Mouse (Mus musculus) macrophage (primary cell): Measurements from ENCODE around the gene Gcn1l1. TPM values are rescaled to one million over a fixed set of nuclear protein-coding genes. Genes with fewer than 3 reads are reported as not detected.
"Not testable (repeated sequence)": the region's sequence is repeated elsewhere in the genome, so short reads cannot be mapped to it uniquely, and the experiment has no call there.

Experiments used
- H3K27ac ChIP-seq: fragments of 350-480 bp; formaldehyde crosslinking; 2 replicates; pipeline ENCODE4 v1.9.0; 2021
- H3K36me3 ChIP-seq: fragments of 350-480 bp; formaldehyde crosslinking; 2 replicates; pipeline ENCODE4 v1.9.0; 2021; ENCODE audit errors: inconsistent target
- H3K4me3 ChIP-seq: fragments of 350-480 bp; formaldehyde crosslinking; 2 replicates; pipeline ENCODE4 v1.9.0; 2021; ENCODE audit errors: inconsistent target
- H3K79me2 ChIP-seq: fragments of 350-480 bp; formaldehyde crosslinking; 2 replicates; pipeline ENCODE4 v1.9.0; 2021; ENCODE audit errors: inconsistent target
- WGBS: methylation state at CpG from one replicate; pipeline ENCODE4 v1.1.7; 2026; ENCODE audit warnings: inconsistent platforms; ENCODE audit not compliant: missing documents; 5-methylcytosine and 5-hydroxymethylcytosine counted together
- polyA plus RNA-seq: library from polyadenylated mRNA; stranded (reverse); fragments of 250-400 nt; gene quantifications from 3 replicates; pipeline ENCODE4 v1.2.4, GENCODE M21; 2018; ENCODE audit warnings: inconsistent platforms
- total RNA-seq, 78 experiments: library from RNA; depleted of rRNA; stranded (reverse); fragments of 250-400 nt; gene quantifications; 1 replicate in 9 of 78; 2 replicates in 24 of 78; 3 replicates in 43 of 78; 4 replicates in 2 of 78; pipeline ENCODE4 v1.2.4; 2018; ENCODE audit warnings: inconsistent platforms in 56 of 78

The Gcn1l1 gene
- 100 to 1,000 TPM in 19 of 26 experiments, 10 to 100 TPM in 7; 62.0 to 244 (median 110) TPM for total RNA-seq (2018; cell fraction: chromatin; rRNA removed)
- total RNA-seq (2018; cell fraction: cytosol; rRNA removed) = 10 to 100 TPM; 10.0 to 31.8 (median 20.5) TPM
- total RNA-seq (2018; cell fraction: nucleus; rRNA removed) = 10 to 100 TPM; 33.2 to 96.2 (median 57.2) TPM
- 12.9 to 25.7 TPM (median 22.1 TPM) in 3 replicates for polyA plus RNA-seq

DNA sequence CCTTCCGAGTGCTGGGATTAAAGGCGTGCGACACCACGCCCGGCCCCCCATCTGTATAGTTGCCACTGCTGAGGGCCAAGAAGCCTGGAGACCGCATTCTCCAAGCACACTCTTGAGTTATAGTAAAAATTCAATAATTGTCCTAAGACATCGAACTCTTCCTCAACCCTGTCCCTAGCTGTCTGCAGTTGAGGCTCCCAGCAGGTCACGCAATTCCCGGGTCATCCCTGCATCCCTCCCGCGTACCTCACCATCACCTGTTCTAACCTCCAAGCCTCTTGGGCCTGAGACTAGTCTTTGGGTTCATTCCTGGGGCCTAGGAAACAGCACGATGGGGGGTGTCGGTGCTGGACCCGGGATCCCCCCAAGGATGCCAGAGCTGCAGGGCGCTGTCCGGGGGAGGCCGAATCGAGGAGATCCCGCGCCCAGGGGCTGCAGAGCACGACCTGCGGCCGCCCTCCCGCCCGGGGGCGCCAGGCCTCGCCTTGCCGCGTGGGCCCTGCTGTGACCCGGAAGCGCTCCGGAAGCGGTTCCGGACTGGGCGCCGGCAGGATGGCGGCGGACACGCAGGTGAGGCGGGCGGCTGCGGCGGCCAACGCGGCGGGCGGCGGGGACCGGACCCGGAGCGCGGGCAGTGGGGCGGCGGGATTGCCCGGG, at the start of gene Gcn1l1:
Gcn1l1 (plus strand) TSS at position 518 of the 657 bp plus-strand sequence.
- peaks cover 65% of the 10 kb centered on the region for H3K79me2 ChIP-seq
- WGBS = 10% methylated on average over 55 of the region's 55 CpGs
- H3K4me3 ChIP-seq = peak within 1 kb of the TSS; percentile 56
- no peak within 1 kb of the TSS for H3K27ac ChIP-seq
- H3K36me3 ChIP-seq = peaks cover 20% of the 10 kb centered on the region; the same call in 1 of the 2 replicates

DNA sequence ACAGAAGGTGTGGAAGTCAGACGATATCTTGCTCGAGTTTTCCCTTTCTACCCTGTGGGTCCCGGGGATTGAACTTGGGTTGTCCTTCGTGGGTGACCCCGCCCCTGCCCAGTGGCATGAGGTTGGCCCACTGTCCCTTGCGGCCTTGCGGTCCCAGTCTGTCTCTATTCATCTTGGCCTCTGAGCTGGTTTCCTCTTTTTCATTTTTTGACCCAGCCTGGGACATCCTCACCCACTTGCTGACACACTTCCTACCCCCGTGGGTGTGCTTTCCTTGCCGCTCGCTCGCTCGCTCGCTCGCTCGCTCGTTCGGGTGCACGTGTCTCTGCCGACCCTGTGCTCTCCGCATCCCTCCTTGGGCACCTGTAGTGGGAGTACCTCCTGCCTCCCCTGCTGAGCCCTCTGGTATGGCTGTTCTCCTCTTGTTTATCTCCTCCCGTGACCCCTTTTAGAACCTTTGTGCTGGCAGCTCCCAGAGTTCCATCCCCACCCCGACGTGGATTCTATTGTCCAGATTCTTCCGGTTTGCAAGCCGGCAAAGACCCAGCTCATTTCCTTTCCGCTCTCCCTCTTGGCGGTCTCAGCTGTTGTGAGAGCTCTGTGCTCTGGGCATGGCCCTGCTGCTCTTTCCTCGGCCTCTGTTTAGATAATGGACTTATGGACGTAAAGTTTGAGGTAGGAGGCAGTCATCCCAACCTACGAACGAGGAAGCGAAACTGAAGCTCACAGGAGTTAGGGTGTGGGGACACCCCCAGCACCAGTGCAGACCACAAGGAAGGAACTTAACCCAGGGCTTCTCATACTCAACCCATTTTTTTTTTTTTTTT, 48.8 kb upstream of the Gcn1l1 start:
- under 1% methylated on average over 31 of the region's 32 CpGs for WGBS
- H3K4me3 ChIP-seq = peak overlapping the region; percentile 36

DNA sequence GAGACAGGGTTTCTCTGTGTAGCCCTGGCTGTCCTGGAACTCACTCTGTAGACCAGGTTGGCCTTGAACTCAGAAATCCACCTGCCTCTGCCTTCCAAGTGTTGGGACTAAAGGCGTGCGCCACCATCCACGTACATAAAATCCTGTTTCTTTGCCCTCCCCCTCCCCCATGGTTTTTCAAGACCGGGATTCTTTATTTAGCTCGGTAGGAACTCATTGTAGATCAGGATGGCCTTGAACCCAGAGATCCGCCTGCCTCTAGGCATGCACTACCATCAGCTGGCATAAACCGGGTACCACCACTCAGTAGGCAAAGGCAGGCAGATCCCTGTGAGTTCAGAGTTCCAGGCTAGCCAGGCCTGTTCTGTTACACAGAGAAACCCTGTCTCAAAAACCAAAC, 48.1 kb upstream of the Gcn1l1 start:
- H3K4me3 ChIP-seq = peak overlapping the region; percentile 36; the same call in 1 of the 2 replicates
- peak overlapping the region; percentile 99 for H3K27ac ChIP-seq
- peaks cover 89% of the 10 kb centered on the region for H3K79me2 ChIP-seq
- WGBS = 12% methylated on average over 5 of the region's 7 CpGs
- H3K36me3 ChIP-seq = no peaks in the 10 kb centered on the region

More for the DNA sequence above, 48.8 kb upstream of the Gcn1l1 start:
- peak overlapping the region; percentile 99 for H3K27ac ChIP-seq
- H3K36me3 ChIP-seq = no peaks in the 10 kb centered on the region
- peaks cover 90% of the 10 kb centered on the region for H3K79me2 ChIP-seq

DNA sequence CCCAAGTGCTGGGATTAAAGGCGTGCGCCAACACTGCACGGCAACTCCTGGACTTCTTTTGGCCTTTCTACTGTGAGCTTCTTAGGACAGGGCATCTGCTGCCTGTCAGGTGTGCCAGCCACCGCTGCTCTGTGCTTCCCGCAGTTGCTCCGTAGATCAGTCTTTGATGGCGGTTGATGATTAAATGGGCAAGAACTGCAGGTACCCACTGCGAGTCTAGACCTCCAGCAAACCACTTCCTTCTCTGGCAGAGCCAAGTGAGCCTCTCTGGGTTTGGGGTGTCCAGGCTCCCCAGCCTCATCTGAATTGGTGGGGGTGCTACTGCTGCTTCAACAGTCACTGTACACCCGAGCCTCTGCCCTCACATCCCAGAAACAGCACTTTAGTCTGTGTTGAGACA, 47.6 kb upstream of the Gcn1l1 start:
- H3K36me3 ChIP-seq = no peaks in the 10 kb centered on the region
- WGBS = 43% methylated on average over 9 of the region's 9 CpGs
- H3K79me2 ChIP-seq = peaks cover 89% of the 10 kb centered on the region
- peak overlapping the region; percentile 99 for H3K27ac ChIP-seq
- H3K4me3 ChIP-seq = no peak overlapping the region

DNA sequence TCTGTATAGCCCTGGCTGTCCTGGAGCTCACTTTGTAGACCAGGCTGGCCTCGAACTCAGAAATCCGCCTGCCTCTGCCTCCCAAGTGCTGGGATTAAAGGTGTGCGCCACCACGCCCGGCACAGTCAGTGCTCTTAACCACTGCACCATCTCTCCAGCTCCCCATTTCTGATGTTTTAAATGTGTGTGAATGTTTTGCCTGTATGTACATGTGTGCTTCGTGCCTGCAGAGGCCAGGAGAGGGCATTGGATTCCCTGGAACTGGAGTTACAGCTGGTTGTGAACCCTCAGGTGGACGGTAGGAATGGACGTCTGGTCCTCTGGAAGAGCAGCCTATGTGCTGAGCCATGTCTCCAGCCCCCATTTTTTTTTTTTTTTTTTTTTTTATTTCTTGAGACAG, 46.8 kb upstream of the Gcn1l1 start:
- H3K27ac ChIP-seq, H3K36me3 ChIP-seq, H3K4me3 ChIP-seq: not testable (repeated sequence)
- peaks cover 89% of the 10 kb centered on the region for H3K79me2 ChIP-seq
- WGBS = 100% methylated on average over 3 of the region's 8 CpGs

DNA sequence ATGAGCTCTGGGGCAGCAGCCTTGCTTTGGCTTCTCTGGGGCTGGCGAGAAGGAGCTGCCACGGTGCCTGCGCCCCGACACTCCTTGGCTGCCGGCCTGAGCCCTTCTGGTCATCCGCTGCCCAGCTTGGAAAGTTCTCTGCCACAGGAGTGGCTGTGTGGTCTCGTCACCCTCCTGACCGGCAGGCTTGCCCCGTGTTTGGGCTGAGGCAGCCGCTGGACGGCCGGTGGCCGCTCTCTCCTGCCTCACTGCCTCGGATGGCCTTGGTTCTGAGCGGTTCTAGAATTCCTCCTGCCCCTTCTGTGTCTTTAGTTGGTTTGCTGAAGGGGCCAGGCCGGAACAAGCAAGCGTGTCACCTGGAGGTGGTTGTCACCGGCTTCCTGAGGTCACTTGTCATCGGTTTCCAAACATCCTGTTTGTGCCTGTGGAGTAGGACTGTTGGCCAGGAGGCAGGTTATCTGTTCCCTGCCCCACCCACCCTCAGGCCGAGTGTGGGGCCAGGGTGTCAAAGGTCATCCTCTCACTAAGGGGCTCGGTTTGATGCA, 44.7 kb upstream of the Gcn1l1 start:
- H3K36me3 ChIP-seq = 0 out of 2 replicates have a peak, but pooled peaks cover 5% of the 10 kb centered on the region
- H3K27ac ChIP-seq = peak overlapping the region; percentile 76
- 38% methylated on average over 20 of the region's 21 CpGs for WGBS
- H3K79me2 ChIP-seq = peaks cover 89% of the 10 kb centered on the region
- no peak overlapping the region for H3K4me3 ChIP-seq

DNA sequence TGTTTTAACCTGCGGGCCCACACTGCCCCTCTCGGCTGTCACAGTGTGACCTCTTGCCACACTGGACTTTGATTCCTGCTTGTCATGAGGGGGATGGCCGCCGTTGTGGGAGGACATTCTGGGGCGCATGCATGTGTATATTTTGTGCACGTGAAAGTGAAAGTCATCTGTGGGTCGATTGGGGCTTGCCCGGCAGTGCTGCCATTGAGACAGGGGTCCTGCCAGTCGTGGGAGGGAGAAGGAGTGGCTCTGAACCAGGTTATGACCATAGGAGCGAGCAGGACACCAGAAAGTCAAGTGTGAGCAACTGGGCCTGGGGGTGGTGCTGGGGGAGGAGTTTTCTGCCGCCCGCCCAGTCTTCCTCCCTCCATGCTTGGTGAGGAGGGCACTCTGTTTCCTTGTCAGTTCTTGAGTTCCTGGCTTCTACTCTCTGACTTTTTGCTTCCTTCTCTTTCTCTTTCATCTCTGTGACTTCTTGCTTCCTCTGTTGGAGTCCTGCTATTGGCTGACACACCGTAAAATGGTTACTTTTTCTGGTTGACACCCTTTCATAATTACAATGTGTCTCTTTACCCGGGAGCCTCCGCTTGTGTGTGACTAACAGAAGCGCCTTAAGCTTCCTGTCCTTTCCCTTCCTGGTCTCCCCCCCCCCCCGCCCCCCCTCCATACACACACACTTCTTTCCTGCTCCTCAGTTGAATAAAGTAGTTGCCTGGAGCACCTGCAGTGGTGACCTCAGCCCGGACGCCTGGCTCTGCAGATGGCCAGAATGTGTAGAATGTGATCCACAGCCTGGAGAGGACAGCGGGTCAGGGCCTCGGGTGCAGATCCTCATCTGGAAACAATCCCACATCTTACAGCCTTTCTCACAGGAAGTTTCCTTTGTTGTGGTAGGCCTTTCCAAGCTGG, 43.2 kb upstream of the Gcn1l1 start:
- Histone ChIP-seq H3K4me3 (peak overlapping the region; percentile 17; the same call in 1 of the 2 replicates), H3K36me3 (0 out of 2 replicates have a peak, but pooled peaks cover 5% of the 10 kb centered on the region), H3K27ac (peak overlapping the region; percentile 76), H3K79me2 (peaks cover 99% of the 10 kb centered on the region)
- WGBS = 6% methylated on average over 20 of the region's 21 CpGs

DNA sequence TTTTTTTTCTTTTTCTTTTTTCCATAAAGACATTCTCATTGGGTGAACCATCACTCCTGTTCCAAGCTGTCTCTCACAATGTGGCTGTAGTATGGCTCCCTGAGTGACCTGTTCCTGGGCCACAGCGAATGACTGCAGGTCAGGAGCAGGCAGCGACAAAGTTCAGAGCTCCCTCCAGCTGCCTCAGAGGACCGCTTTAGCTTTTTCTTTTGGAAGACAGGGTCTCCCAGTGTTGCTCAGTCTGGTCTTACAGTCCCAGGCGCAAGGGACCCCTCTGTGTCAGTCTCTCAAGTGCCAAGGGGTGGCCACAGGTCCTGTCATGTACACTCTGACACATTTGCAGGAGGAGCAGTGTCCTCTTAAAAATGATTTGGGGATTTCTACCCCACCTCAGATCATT, 42.5 kb upstream of the Gcn1l1 start:
- H3K4me3 ChIP-seq = no peak overlapping the region
- 100% methylated on average over 3 of the region's 4 CpGs for WGBS
- peak overlapping the region; percentile 76 for H3K27ac ChIP-seq
- 0 out of 2 replicates have a peak, but pooled peaks cover 5% of the 10 kb centered on the region for H3K36me3 ChIP-seq
- peaks cover 99% of the 10 kb centered on the region for H3K79me2 ChIP-seq

DNA sequence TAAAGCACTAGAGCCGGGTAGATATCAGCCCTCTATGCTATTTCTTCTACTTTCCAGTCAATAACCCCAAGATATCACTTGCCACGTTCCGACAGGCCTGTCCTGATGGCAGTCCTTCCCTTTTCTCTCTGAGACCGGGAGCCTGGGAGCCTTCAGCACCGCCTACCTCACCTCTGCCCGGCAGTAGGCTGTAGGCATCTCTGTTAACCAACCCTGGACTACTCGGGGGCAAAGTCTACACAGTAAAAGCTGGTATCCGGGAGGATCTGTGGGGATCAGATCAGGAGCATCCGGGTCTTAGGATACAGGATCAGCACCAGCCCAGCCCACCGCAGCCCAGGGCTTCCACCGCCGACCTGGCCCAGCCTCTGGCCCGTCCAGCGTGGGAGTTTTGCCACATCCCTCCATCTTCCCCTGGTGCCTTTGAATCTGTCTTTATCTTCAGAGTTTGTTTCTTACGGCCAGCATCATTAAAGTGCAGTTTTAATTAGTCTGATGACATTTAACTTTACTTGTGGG, 42.0 kb upstream of the Gcn1l1 start:
- 92% methylated on average over 13 of the region's 15 CpGs for WGBS

DNA sequence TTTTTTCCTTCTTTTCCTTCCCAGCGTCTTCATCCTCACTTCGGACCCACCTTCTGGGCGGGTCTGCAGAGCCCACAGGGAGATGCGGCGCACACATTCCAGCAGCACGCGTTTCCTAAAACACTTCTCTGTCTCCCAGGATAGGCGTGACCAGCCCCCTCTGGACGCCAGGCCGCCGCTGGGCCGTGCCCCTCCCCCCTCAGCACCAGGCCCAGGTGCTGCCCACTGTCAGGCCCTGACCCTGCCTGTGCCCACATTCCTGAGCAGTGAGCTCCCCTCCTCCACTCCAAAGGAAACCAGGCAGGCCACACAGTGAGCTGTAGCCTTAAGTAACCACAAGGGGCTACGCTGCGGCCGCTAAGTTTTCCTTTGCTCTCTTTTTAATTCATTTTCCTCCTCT, 41.1 kb upstream of the Gcn1l1 start:
- 0 out of 2 replicates have a peak, but pooled peaks cover 5% of the 10 kb centered on the region for H3K36me3 ChIP-seq
- H3K4me3 ChIP-seq = no peak overlapping the region
- no peak overlapping the region for H3K27ac ChIP-seq
- H3K79me2 ChIP-seq = peaks cover 99% of the 10 kb centered on the region
- 61% methylated on average over 14 of the region's 15 CpGs for WGBS

More for the DNA sequence above, 42.0 kb upstream of the Gcn1l1 start:
- H3K4me3 ChIP-seq = no peak overlapping the region
- 0 out of 2 replicates have a peak, but pooled peaks cover 5% of the 10 kb centered on the region for H3K36me3 ChIP-seq
- H3K79me2 ChIP-seq = peaks cover 99% of the 10 kb centered on the region
- H3K27ac ChIP-seq = no peak overlapping the region

DNA sequence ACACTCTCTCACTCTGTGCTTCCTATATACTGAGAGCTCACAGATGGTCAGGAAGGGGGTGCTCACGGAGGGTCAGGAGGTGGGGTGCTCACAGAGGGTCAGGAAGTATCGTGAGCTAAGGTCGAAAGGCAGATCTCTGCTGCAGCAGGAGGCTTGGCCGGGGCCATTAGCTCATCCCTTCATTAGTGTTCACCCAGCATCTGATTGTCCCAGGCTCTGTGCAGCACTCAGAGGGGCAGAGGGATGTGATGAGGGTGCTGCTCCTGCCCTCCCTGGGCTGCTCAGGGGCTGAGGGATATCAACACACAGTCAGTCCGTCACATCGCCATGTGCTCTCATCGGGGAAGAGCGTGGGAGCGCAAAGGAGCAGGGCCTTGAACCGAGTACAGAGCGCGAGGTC, 40.6 kb upstream of the Gcn1l1 start:
- WGBS = 71% methylated on average over 12 of the region's 12 CpGs
- no peak overlapping the region for H3K27ac ChIP-seq
- 0 out of 2 replicates have a peak, but pooled peaks cover 5% of the 10 kb centered on the region for H3K36me3 ChIP-seq
- peaks cover 99% of the 10 kb centered on the region for H3K79me2 ChIP-seq
- H3K4me3 ChIP-seq = no peak overlapping the region

DNA sequence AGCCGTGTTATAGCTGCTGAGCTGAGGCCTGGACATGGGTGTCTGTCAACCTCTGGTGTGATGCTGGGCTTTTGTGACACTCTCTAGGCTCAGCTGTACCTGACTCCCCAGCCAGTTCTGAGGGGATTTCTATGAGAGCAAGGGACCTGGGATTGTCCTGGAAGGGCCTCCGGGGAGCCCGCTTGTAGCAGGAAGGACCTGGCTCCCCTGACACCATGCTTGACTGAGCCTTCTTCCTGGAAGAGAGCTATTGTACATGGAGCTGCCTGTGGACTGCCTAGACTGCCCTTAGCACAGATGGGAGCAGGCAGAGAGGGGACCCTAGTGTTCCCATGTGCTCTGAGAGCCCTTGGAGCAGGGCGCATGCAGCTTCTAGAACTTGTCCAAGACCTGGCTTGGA, 39.6 kb upstream of the Gcn1l1 start:
- Histone ChIP-seq H3K4me3 (no peak overlapping the region), H3K36me3 (0 out of 2 replicates have a peak, but pooled peaks cover 5% of the 10 kb centered on the region), H3K27ac (no peak overlapping the region), H3K79me2 (peaks cover 99% of the 10 kb centered on the region)
- WGBS = 92% methylated on average over 4 of the region's 4 CpGs

DNA sequence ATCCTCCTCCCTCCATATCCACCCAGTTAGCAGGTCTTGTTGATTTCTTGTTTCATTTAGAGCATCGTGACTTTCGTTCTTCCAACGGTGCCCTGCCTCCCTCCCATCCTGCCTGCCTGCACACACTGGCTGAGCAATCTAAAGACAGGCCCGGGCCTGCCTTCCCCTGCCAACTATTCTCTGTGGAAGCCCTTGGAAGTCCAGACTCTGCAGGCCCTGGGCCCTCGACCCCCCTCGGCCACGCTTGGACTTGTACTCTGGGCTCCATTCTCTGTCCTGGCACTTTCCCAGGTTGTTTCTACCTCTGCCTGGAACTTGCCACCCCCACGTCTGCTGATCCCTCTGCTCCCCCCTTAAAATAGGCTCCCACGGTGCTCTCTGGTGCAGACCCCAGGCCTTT, 39.1 kb upstream of the Gcn1l1 start:
- Histone ChIP-seq H3K27ac (no peak overlapping the region), H3K79me2 (peaks cover 99% of the 10 kb centered on the region), H3K36me3 (0 out of 2 replicates have a peak, but pooled peaks cover 5% of the 10 kb centered on the region), H3K4me3 (no peak overlapping the region)
- 94% methylated on average over 9 of the region's 9 CpGs for WGBS
